Mouse (Mus musculus): ENCODE data around the gene Kcng4. TPM values are rescaled to one million over a fixed set of nuclear protein-coding genes. Genes with fewer than 3 reads are reported as not detected.
A peak's percentile ranks its signal among the peaks of the same experiment; 100 is the strongest.

Kcng4 gene
- polyA plus RNA-seq, 1 experiment from 2014 or later, result 0.55 TPM

DNA sequence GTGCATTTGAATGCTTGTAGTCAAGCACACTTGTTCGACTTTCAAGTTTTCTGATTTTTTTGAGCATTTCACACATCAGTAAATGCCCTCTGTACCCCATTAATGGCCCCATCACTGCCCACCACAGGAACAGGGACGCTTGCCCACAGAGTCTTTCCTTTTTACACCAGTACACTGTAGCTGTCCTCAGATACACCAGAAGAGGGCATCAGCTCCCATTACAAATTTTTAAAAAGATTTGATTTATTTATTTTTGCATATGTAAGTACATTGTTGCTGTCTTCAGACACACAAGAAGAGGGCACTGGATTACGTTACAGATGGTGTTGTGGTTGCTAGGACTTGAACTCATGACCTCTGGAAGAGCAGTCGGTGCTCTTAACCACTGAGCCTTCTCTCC is 47.2 kb downstream of the Kcng4 start:
- Histone ChIP-seq H3K27me3 (ENCODE audit: control insufficient read depth, insufficient read depth, low read length) (no peaks in the 10 kb centered on the region), H3K4me3 (replicated peaks; ENCODE audit: low read depth, low read length) (no peak overlapping the region), H3K9me3 (ENCODE audit: control insufficient read depth, low read length) (no peaks in the 10 kb centered on the region), H3K4me2 (ENCODE audit: low read length) (no peak overlapping the region), H3K9ac (replicated peaks; ENCODE audit: low read length) (no peak overlapping the region), H3K36me3 (ENCODE audit: control insufficient read depth, insufficient read depth, low read length) (no peaks in the 10 kb centered on the region), H3K4me1 (ENCODE audit: control insufficient read depth, insufficient read depth, low read length) (no peaks in the 10 kb centered on the region), H3K27ac (replicated peaks; ENCODE audit: low read depth, low read length) (no peak overlapping the region)
- 67% methylated on average over 4 of the region's 4 CpGs for whole genome bisulfite sequencing
- ATAC-seq (ENCODE audit: low FRiP score, low TSS enrichment) (no peak), DNase-seq (no peak)

DNA sequence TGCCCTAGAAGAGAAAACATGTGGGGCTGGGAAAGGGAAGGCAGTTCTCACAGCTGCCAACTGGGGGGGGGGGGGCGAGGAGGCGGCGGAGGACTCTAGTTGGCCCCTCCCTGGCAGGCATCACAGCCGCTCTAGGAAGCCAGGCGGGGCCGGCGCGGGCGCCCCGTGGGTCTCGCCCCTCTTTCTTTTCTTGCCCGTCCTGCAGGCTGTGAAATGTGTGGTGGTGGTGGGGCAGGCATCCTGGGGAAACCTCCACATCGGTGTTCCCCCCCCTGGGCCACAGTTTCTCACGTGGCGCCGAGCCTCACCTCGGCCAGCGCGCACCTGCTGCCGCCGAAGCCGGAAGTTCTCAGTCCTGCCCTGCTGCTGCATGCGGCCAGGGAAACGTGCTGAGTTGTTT is 49.6 kb downstream of the Kcng4 start:
- 18% methylated on average over 24 of the region's 24 CpGs for WGBS
- H3K9ac ChIP-seq (replicated peaks; ENCODE audit: low read length), result 0 out of 2 replicates have a peak overlapping the region, but pooled peaks have one; percentile 23
- peak overlapping the region; percentile 22 for H3K4me3 ChIP-seq (replicated peaks; ENCODE audit: low read depth, low read length)
- H3K4me1 ChIP-seq (ENCODE audit: control insufficient read depth, insufficient read depth, low read length), result no peaks in the 10 kb centered on the region
- H3K27me3 ChIP-seq (ENCODE audit: control insufficient read depth, insufficient read depth, low read length), result no peaks in the 10 kb centered on the region
- no peak for DNase-seq
- H3K9me3 ChIP-seq (ENCODE audit: control insufficient read depth, low read length), result no peaks in the 10 kb centered on the region
- no peak overlapping the region for H3K27ac ChIP-seq (replicated peaks; ENCODE audit: low read depth, low read length)
- peak overlapping the region; percentile 50 for H3K4me2 ChIP-seq (ENCODE audit: low read length)
- ATAC-seq (ENCODE audit: low FRiP score, low TSS enrichment), result no peak
- no peaks in the 10 kb centered on the region for H3K36me3 ChIP-seq (ENCODE audit: control insufficient read depth, insufficient read depth, low read length)

DNA sequence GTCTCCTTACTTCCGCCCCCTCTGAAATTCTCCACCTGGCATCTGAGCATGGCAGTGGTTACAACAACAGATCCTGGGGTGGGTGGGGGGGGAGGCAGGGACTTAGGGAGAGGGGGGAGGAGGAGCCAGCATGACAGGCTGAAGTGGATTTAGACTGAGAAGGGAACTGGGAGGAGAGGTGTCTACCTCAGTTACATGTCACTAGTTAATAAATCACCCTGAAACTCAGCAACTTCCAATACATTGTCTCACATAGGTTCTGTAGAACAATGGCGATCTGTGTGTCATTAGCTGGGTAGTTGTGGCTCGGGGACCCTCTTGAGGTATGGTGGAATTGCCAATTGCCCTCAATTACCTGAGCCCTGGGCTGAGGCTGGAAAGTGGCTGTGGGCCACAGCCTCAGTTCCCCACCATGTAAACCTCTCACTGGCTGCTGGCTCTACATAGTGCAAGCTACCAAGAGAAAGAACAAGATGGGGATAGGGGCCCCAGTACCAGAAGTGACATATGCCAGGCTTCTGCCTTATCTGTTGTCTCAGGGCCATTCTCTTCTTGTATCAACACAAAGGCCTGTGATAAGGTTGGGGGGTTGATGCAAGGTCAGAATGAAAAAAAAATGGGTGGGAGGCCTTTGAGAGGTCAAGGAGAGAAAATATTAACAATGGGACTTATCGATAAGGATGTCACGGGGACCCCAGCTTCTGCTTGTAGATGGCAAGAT is 54.9 kb downstream of the Kcng4 start:
- 87% methylated on average over 5 of the region's 5 CpGs for WGBS
- Histone ChIP-seq H3K4me3 (replicated peaks; ENCODE audit: low read depth, low read length) (no peak overlapping the region), H3K9me3 (ENCODE audit: control insufficient read depth, low read length) (no peaks in the 10 kb centered on the region), H3K27ac (replicated peaks; ENCODE audit: low read depth, low read length) (no peak overlapping the region), H3K4me1 (ENCODE audit: control insufficient read depth, insufficient read depth, low read length) (no peaks in the 10 kb centered on the region), H3K36me3 (ENCODE audit: control insufficient read depth, insufficient read depth, low read length) (no peaks in the 10 kb centered on the region), H3K27me3 (ENCODE audit: control insufficient read depth, insufficient read depth, low read length) (0 out of 2 replicates have a peak, but pooled peaks cover 8% of the 10 kb centered on the region), H3K9ac (replicated peaks; ENCODE audit: low read length) (no peak overlapping the region), H3K4me2 (ENCODE audit: low read length) (no peak overlapping the region)
- DNase-seq, result no peak
- ATAC-seq (ENCODE audit: low FRiP score, low TSS enrichment), result no peak

DNA sequence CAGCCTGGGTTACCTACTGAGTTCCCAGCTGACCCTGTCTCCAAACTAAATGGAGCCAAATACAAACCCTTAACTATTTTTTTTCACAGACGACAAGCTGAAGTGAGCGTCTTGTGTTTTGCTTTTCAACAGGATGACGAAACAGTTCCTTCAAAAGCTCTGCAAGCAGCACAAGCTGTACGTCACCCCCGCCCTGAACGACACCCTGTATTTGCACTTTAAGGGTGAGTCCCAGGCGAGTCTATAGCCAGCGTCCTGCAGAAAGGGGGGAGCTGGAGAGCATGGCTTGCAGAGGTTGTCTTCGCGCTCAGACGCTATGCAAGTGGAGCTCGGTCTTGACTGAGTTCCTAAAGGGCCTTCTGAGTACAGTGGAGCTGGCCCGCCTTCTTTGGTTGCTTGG is 56.4 kb downstream of the Kcng4 start:
- Histone ChIP-seq H3K27ac (replicated peaks; ENCODE audit: low read depth, low read length) (no peak overlapping the region), H3K4me3 (replicated peaks; ENCODE audit: low read depth, low read length) (no peak overlapping the region), H3K36me3 (ENCODE audit: control insufficient read depth, insufficient read depth, low read length) (no peaks in the 10 kb centered on the region), H3K9ac (replicated peaks; ENCODE audit: low read length) (no peak overlapping the region), H3K4me1 (ENCODE audit: control insufficient read depth, insufficient read depth, low read length) (peaks cover under 1% of the 10 kb centered on the region), H3K9me3 (ENCODE audit: control insufficient read depth, low read length) (no peaks in the 10 kb centered on the region), H3K4me2 (ENCODE audit: low read length) (no peak overlapping the region), H3K27me3 (ENCODE audit: control insufficient read depth, insufficient read depth, low read length) (0 out of 2 replicates have a peak, but pooled peaks cover 8% of the 10 kb centered on the region)
- DNase-seq (no peak), ATAC-seq (ENCODE audit: low FRiP score, low TSS enrichment) (no peak)
- WGBS, result 43% methylated on average over 13 of the region's 13 CpGs

- no peak for ATAC-seq (ENCODE audit: low FRiP score, low TSS enrichment)
- H3K27ac ChIP-seq (replicated peaks; ENCODE audit: low read depth, low read length), result no peak overlapping the region; the same call in 1 of the 2 replicates
These were observed 60.1 kb downstream of the Kcng4 start for GRCm38 (mm10) chr8:119575366-119575726.

GRCm38 (mm10) chr8:119574437-119575365 is 60.8 kb downstream of the Kcng4 start, which contains the start of the genes Hsdl1 and Dnaaf1:
Gene Hsdl1 (minus strand): TSS chr8:119575183.
Gene Dnaaf1 (plus strand): TSS chr8:119575235.
- peak within 1 kb of the TSS; percentile 86 for H3K4me3 ChIP-seq (replicated peaks; ENCODE audit: low read depth, low read length)
- DNase-seq, result peak; percentile 98
- no peaks in the 10 kb centered on the region for H3K9me3 ChIP-seq (ENCODE audit: control insufficient read depth, low read length)
- H3K27me3 ChIP-seq (ENCODE audit: control insufficient read depth, insufficient read depth, low read length), result 0 out of 2 replicates have a peak, but pooled peaks cover 8% of the 10 kb centered on the region
- 0 out of 2 replicates have a peak, but pooled peaks cover 4% of the 10 kb centered on the region for H3K36me3 ChIP-seq (ENCODE audit: control insufficient read depth, insufficient read depth, low read length)
- ATAC-seq (ENCODE audit: low FRiP score, low TSS enrichment), result peak; percentile 90
- H3K4me1 ChIP-seq (ENCODE audit: control insufficient read depth, insufficient read depth, low read length), result peaks cover 11% of the 10 kb centered on the region
- peak within 1 kb of the TSS; percentile 75 for H3K27ac ChIP-seq (replicated peaks; ENCODE audit: low read depth, low read length)
- WGBS, result under 1% methylated on average over 89 of the region's 97 CpGs
- peak within 1 kb of the TSS; percentile 75 for H3K4me2 ChIP-seq (ENCODE audit: low read length)
- peak within 1 kb of the TSS; percentile 75 for H3K9ac ChIP-seq (replicated peaks; ENCODE audit: low read length)

More at GRCm38 (mm10) chr8:119575366-119575726, 60.1 kb downstream of the Kcng4 start:
- Histone ChIP-seq H3K4me2 (ENCODE audit: low read length) (peak overlapping the region; percentile 75), H3K4me3 (replicated peaks; ENCODE audit: low read depth, low read length) (peak overlapping the region; percentile 86), H3K27me3 (ENCODE audit: control insufficient read depth, insufficient read depth, low read length) (0 out of 2 replicates have a peak, but pooled peaks cover 8% of the 10 kb centered on the region), H3K9me3 (ENCODE audit: control insufficient read depth, low read length) (no peaks in the 10 kb centered on the region), H3K9ac (replicated peaks; ENCODE audit: low read length) (peak overlapping the region; percentile 75), H3K36me3 (ENCODE audit: control insufficient read depth, insufficient read depth, low read length) (0 out of 2 replicates have a peak, but pooled peaks cover 4% of the 10 kb centered on the region), H3K4me1 (ENCODE audit: control insufficient read depth, insufficient read depth, low read length) (peaks cover 11% of the 10 kb centered on the region)
- no peak for DNase-seq
- WGBS, result 3% methylated on average over 16 of the region's 16 CpGs

Other genes with a start within 250 kb of the Kcng4 start
- 17.6 and 19.4 TPM in 2 replicates for gene Mlycd, start 240.8 kb downstream of the Kcng4 start, polyA plus RNA-seq (2014; fragmentation: Nextera tagmentation; extraction: Ambion mirVana)
- gene Osgin1, start 201.6 kb downstream of the Kcng4 start, polyA plus RNA-seq (2014; fragmentation: Nextera tagmentation; extraction: Ambion mirVana), result 0.26 TPM in 1 of 2 replicates, not detected in the other
- gene Necab2, start 189.0 kb downstream of the Kcng4 start, polyA plus RNA-seq (2014; fragmentation: Nextera tagmentation; extraction: Ambion mirVana), result 45.7 and 56.4 TPM in 2 replicates
- not detected in 2 replicates for gene Slc38a8, start 134.0 kb downstream of the Kcng4 start, polyA plus RNA-seq (2014; fragmentation: Nextera tagmentation; extraction: Ambion mirVana)
- gene Mbtps1, start 76.9 kb downstream of the Kcng4 start, polyA plus RNA-seq (2014; fragmentation: Nextera tagmentation; extraction: Ambion mirVana), result 40.4 and 59.5 TPM in 2 replicates
- gene Hsdl1, start 60.5 kb downstream of the Kcng4 start, polyA plus RNA-seq (2014; fragmentation: Nextera tagmentation; extraction: Ambion mirVana), result 178 and 204 TPM in 2 replicates
- gene Dnaaf1, start 60.4 kb downstream of the Kcng4 start, polyA plus RNA-seq (2014; fragmentation: Nextera tagmentation; extraction: Ambion mirVana), result 0.13 and 0.23 TPM in 2 replicates
- 14.6 and 16.6 TPM in 2 replicates for gene Taf1c, start 30.5 kb downstream of the Kcng4 start, polyA plus RNA-seq (2014; fragmentation: Nextera tagmentation; extraction: Ambion mirVana)
- 0.21 and 0.32 TPM in 2 replicates for gene Adad2, start 22.9 kb downstream of the Kcng4 start, polyA plus RNA-seq (2014; fragmentation: Nextera tagmentation; extraction: Ambion mirVana)
- 2.3 and 3.4 TPM in 2 replicates for gene Wfdc1, start 30.7 kb upstream of the Kcng4 start, polyA plus RNA-seq (2014; fragmentation: Nextera tagmentation; extraction: Ambion mirVana)
- 0.08 and 0.11 TPM in 2 replicates for gene Atp2c2, start 64.3 kb upstream of the Kcng4 start, polyA plus RNA-seq (2014; fragmentation: Nextera tagmentation; extraction: Ambion mirVana)
- gene Tldc1, start 142.7 kb upstream of the Kcng4 start, polyA plus RNA-seq (2014; fragmentation: Nextera tagmentation; extraction: Ambion mirVana), result 5.8 and 6.3 TPM in 2 replicates
- 291 and 381 TPM in 2 replicates for gene Cotl1, start 204.9 kb upstream of the Kcng4 start, polyA plus RNA-seq (2014; fragmentation: Nextera tagmentation; extraction: Ambion mirVana)
- gene Klhl36, start 226.6 kb upstream of the Kcng4 start, polyA plus RNA-seq (2014; fragmentation: Nextera tagmentation; extraction: Ambion mirVana), result 14.0 and 18.1 TPM in 2 replicates

Data from midbrain, embryonic 14.5 days (tissue).